Mouse (Mus musculus) kidney, postnatal 4 days (tissue): ENCODE data around the gene Cyb5r1.

Experiments
- DNase-seq, 2 experiments: peaks; one replicate each; pipeline ENCODE4 v3.0.0; 2021; ENCODE audit warnings: mixed read lengths in 2 of 2

Cyb5r1 gene

DNA sequence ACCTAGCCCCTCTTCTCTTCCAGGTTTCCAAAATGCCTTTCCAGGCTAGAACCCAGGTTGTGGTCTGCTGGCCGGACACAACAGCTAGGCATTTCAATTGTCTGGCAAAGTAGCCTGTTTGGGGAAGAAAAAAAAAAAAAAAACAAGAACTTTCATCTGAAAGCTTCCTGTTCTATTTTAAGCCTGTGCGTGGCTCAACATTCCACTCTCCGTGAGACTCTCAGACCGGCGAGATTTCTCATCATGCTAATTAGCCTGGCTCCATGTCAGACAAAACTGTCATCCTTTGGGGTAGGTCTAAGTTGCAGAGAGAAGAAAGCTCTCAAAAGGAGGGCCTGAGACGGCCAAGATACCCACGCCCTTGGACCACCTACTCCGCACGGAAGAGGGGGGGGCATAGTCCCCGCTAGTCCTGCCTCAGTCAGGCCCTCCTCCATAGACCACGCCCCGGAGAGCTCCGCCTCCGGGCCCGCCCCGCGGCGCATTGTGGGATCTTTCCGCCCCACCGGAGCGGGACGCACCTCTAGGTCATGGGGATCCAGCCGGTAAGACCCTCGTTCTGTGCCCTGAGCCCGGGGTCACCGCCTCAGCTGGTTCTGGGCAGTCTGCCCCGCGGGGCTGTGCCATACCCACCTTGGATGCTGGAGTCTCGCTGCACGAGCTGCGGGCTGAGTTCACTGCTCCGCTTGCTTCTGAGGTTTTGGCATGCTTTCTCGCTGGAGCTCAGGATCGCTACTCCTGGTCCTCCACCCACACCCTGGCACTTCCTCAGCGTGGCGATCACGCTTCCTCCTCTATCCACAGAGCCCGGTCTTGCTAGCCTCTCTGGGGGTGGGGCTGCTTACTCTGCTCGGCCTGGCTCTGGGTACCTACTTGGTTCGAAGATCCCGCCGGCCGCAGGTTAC, at the start of gene Cyb5r1:
Gene Cyb5r1, plus strand, starts transcription at position 51 of the 905 bp plus-strand sequence.
- DNase-seq: peak; percentile 85 to 90

DNA sequence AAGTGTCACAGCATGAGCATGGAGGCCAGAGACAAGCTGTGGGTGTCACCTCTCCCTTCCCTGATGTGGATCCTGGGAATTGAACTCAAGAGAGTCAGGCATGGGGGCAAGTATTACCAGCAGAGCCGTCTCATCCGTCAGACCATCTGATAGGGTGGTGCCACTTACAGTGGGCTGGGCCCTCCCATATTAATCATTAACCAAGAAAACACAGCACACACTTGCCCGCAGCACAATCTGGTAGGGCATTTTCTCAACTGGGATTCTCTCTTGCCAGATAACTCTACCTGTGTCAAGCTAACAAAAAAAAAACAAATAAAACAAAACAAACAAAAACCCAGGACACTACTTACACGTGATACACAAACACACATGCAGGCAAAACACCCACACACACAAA, 47.9 kb upstream of the Cyb5r1 start:
- DNase-seq: no peak

GRCm38 (mm10) chr1:134360656-134361055, 44.7 kb upstream of the Cyb5r1 start:
- no peak for DNase-seq

DNA sequence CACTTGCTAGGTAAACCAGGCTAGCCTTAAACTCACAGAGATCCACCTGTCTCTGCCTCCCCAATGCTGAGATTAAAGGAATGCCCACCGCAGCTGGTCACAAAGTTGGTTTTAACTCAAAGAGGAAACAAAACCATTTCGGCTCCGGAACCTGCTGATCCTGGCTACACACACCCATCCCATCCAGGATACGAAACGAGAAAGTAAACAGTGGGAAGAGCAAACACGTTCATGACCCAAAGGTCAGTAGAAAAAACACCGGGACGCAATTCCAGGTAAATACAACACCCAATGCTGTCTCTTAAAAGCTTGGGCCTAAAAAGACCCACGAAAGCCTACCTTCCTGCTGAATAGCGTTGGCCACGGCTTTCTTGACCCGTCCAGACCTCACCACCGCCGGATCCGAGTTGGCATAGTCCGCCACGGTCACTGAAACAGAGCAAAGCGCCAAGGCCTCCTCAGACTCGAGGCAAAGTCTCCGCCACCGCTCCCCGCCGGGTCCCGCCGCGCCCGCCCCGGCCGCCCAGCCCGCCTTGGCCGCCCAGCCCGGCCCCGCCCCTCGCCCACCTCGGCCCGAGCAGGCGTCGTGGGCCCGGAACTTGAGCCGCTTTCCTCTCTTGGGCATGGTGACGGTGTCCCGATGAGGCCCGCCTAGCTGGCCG, 44.0 kb upstream of the Cyb5r1 start:
- no peak for DNase-seq

DNA sequence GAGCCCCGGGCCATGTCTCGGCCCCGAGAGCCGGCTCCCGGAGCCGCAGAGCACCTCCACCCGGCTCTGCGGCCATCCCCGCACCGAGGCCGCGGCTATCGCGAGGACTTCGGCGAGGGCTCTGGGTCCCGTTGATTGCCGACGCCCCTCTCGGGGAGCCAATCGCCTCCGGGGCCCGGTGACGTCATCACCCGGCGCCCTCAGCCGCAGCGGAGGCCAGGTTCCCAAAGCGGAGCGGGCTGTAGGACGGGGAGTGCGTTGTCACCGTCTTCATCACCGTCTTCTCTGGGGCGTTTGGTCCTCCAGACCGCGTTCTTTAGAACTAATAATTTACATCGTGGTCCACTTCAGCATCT, 43.5 kb upstream of the Cyb5r1 start, which contains the start of gene Tmem183a:
Gene Tmem183a, minus strand, starts transcription at position 123 of the 356 bp plus-strand sequence.
- DNase-seq: peak; percentile 97 to 98

DNA sequence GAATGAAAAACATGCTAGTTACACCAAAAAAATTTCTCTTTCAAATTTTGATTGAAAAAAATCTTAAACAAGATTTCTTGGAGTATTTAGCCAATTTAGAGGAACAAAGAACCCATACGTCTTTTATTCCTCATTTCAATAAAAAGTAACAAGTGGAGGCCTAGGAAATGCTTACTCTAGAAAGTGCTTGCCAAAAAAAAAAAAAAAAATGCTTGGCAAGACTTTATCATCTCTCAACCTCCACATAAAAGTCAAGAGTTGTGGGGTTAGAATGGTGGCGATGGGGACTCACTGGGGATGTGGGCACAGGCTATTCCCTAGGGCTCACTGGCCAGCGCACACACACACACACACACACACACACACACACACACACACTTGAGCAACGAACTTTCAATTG, 42.2 kb upstream of the Cyb5r1 start:
- no peak for DNase-seq

GRCm38 (mm10) chr1:134365491-134365890, 39.9 kb upstream of the Cyb5r1 start:
- no peak for DNase-seq

GRCm38 (mm10) chr1:134368777-134369337, 36.5 kb upstream of the Cyb5r1 start:
- DNase-seq: peak; percentile 84 to 85

DNA sequence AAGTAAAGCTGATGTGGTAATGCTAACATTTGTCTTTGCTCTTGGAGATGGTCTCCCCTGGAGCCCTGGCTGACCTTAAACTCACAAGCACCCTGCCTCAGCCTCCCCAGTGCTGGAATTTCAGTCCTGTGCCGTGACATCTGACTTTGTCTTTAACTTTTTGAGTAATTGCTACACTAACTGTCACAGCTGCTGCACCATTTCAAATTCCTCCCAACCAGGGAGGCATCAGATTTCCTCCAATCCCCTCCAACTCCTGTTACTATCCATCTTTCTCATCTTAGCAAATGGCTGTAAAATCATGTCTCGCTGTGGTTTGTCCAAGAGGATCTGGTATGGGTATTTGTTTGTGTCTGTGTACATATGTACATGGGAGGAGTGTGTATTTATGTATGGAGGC, 31.2 kb upstream of the Cyb5r1 start:
- DNase-seq: no peak

- DNase-seq: no peak
Observed at GRCm38 (mm10) chr1:134381051-134381450, 24.3 kb upstream of the Cyb5r1 start.

DNA sequence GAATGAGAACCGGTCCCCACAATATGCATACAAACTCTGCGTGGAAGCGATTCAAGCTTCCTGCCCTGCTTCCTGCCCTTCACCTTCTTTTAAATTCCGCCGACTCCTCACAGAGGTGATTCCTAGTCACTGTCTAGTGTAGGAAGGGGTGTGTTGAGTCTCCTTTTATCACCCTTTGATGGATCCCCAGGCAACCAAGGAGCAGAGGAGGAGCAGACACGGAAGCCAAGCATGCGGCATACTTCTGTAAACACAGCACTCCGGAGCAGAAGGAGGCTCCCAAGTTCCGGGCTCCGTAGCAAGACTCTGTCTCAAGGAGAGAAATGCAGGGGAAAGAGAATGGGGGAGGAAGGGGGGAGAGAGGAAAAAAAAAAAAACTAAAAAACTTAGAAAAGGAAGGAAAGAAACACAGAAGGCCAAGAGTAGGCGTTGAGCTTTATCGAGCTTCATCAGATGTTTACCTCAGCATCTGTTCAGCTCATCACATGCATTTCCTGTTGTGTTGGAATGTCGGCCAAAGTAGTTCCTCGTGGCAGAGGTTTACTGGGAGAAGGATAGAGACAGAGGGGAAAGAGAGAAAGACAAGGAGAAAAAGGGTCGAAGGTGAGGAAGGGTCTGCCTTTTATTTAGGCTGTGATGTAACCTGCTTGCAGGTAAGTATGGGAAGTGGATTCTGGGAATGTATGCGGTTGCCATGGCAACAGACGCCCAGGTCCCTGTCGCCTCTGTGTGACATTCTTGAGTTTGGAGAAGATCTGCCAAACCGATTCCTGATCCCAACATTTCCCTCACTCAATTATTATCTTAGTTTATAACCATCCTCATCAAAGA, 23.3 kb upstream of the Cyb5r1 start:
- DNase-seq: peak; percentile 17 to 31

DNA sequence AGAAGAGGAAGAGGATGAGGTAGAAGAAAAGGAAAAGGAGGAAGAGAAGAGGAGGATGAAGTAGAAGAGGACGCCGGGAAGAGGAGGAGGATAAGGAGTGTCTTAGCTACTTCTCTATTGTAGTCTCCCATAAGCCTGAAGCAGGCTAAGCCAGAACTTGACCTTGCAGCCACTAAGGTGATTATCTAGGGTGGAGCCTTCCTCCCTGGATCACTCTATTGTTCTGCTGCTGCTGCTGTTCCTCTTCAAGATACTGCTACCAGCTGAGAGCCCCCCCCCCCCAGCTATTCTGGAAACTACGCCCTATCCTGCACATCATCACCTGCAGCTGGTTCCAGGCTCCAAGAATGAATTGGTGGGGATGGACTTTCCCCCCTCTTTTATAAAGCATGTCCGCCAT, 20.8 kb upstream of the Cyb5r1 start:
- no peak for DNase-seq

GRCm38 (mm10) chr1:134385176-134385575, 20.2 kb upstream of the Cyb5r1 start:
- DNase-seq: no peak

DNA sequence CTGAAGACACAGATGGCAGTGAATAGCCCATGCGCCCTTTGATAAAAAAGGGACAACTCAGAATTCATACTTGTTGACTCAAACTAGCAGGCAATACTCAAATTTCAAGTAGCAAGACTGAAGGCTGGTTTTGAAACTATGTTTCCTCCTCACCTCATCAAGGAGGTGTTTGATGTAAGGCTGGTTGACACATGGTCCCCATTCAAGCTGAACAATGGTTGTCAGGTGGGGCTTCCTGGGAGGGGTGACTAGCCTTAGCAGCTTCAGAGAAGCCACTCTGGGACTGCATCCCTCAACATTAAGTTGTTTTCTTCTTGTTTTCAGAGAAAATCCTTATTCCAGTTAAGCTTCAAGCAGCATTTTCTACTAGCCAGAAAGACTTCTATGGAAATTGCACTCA, 19.7 kb upstream of the Cyb5r1 start, which contains the start of gene 4933406M09Rik:
Gene 4933406M09Rik, plus strand, starts transcription at position 275 of the 400 bp plus-strand sequence.
- no peak for DNase-seq

DNA sequence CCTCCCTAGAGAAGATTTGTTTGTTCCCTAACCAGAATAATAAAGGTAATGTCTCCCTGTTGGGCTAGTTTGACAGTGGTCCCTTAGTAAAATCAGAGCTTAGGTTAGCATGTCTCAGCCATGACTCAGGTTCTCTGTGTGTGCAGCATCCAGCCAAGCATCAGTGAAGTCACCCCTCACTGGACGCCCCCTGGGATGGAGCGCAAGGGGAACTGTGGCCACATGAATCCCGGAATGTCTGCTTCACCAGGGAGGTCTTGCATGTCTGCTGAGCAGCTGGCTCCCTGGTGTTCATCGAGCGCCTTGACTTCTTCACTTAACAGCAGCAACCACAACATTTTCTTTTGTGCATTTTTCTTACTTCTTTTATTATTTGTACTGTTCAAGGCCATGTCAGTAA, 11.5 kb upstream of the Cyb5r1 start:
- DNase-seq: no peak

DNA sequence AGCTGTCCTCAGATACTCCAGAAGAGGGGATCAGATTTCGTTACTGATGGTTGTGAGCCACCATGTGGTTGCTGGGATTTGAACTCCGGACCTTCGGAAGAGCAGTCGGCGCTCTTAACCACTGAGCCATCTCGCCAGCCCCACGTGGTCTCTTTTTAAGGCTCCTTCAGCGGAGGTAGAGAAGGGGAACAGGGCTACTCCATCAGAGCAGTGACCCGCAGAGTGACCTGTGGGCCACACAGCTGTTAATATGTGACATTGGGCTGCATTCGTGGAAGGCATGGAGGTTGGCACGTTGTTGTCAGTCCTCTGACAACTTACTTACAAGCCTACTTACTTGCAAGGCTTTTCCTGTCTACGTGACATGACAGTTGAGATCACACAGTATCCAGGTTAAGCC, 7.1 kb upstream of the Cyb5r1 start:
- no peak for DNase-seq

DNA sequence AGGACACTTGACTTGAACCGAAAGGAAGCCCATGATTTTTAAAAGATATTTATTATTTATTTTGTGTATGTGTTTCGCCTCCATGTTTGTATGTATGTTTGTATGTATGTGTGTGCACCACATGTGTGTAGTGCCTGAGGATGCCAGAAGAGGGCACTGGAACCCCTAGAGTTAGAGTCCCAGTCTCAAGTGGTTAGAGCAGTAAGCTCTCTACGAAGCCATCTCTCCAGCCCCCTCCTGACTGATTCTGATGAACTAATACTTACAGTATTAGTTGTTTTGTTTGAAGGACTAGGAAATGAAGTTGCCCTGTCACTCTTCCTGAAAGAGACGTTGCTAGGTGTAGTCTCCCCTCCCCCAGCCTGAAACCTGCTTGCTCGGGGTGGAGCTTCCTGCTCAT, 5.6 kb upstream of the Cyb5r1 start:
- peak; percentile 28 to 40 for DNase-seq

DNA sequence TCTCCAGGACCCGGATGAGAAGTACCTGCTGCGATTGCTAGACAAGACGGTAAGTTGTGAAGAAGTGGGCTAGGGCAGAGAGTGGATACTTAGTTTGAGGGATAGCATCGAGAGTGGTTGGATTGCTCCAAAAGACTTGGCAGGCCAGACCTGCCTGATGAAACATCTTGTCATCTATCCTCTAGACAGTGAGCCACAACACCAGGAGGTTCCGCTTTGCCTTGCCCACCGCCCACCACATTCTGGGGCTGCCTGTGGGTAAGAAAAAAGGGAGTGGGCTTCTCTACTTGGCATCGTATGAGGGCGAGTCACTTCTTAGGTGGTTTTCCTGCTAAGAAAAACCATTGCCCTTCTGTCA, 1.0 kb downstream of the Cyb5r1 start:
- no peak for DNase-seq

DNA sequence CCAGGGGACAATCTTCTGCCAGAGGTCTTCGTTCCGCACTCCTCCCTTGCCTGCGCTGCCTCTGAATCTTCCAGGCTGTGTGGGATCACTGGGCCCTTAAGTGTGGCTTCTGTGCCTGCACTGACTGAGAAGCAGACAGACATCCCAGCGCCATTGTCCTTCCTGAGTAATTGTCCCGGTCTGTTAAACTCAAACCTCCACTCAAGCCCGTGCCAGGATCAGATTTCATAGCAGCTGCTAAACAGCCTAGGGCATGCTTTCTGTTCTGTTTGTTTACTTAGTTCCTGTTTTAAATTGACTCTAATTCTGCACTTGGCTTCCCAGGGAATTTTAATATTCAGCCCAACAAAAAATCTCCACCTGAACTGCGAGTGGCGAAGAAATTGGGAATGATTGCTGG, 2.7 kb downstream of the Cyb5r1 start:
- peak; percentile 46 to 58 for DNase-seq

- no peak for DNase-seq
Observed at GRCm38 (mm10) chr1:134411706-134412629, 6.6 kb downstream of the Cyb5r1 start.

DNA sequence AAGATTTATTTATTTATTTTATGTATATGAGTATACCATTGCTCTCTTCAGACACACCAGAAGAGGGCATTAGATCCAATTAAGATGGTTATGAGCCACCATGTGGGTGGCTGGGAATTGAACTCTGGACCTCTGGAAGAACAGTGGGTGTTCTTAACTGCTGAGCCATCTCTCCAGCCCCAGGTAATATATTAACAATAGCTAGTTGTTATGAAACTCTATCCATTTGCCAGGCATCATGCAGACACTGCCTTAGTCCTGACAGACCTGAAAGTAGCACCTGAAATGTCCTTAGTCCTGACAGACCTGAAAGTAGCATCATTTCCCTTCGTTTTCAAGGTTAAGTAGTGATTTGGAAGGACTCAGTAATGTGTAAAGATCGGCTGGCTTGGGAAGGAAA, 8.7 kb downstream of the Cyb5r1 start:
- no peak for DNase-seq
